Mouse (Mus musculus): ENCODE measurements around the gene BC051142. TPM values are rescaled to one million over a fixed set of nuclear protein-coding genes. Genes with fewer than 3 reads are reported as not detected.
"Not testable (repeated sequence)": the region's sequence is repeated elsewhere in the genome, so short reads cannot be mapped to it uniquely, and the experiment has no call there.

Gene BC051142
- total and polyA plus RNA-seq, 2 experiments from 2014 or later, result 0.41 TPM; not detected in 1

GRCm38 (mm10) chr17:34459255-34459654 lies 60.6 kb downstream of the BC051142 start:
- no peak for DNase-seq (ENCODE audit: low spot score)
- 71% methylated on average over 3 of the region's 3 CpGs for WGBS
- Histone ChIP-seq H3K36me3 (replicated peaks; ENCODE audit: control insufficient read depth, insufficient read depth, low read length) (no peaks in the 10 kb centered on the region), H3K9me3 (replicated peaks; ENCODE audit: control insufficient read depth, low read length) (no peaks in the 10 kb centered on the region), H3K4me3 (ENCODE audit: low read depth, low read length) (no peak overlapping the region), H3K4me1 (ENCODE audit: control insufficient read depth, insufficient read depth) (no peaks in the 10 kb centered on the region), H3K27me3 (ENCODE audit: control insufficient read depth, insufficient read depth, low read length) (no peaks in the 10 kb centered on the region), H3K27ac (ENCODE audit: low read depth) (no peak overlapping the region), H3K4me2 (ENCODE audit: low read depth, low read length) (no peak overlapping the region), H3K9ac (replicated peaks; ENCODE audit: low read depth, low read length) (no peak overlapping the region)
- TF ChIP-seq CTCF (IDR thresholded peaks at IDR 0.05; ENCODE audit: low read depth) (no peak), EP300 (IDR thresholded peaks at IDR 0.05; ENCODE audit: low read depth) (no peak)
- ATAC-seq (ENCODE audit: insufficient read depth, low read depth), result no peak

GRCm38 (mm10) chr17:34465906-34466305 lies 67.3 kb downstream of the BC051142 start:
- H3K36me3 ChIP-seq (replicated peaks; ENCODE audit: control insufficient read depth, insufficient read depth, low read length); H3K4me1 ChIP-seq (ENCODE audit: control insufficient read depth, insufficient read depth); H3K4me2 ChIP-seq (ENCODE audit: low read depth, low read length); H3K27me3 ChIP-seq (ENCODE audit: control insufficient read depth, insufficient read depth, low read length); H3K9me3 ChIP-seq (replicated peaks; ENCODE audit: control insufficient read depth, low read length); DNase-seq (ENCODE audit: low spot score); H3K9ac ChIP-seq (replicated peaks; ENCODE audit: low read depth, low read length); H3K27ac ChIP-seq (ENCODE audit: low read depth); ATAC-seq (ENCODE audit: insufficient read depth, low read depth); H3K4me3 ChIP-seq (ENCODE audit: low read depth, low read length): not testable (repeated sequence)

GRCm38 (mm10) chr17:34470491-34470890 lies 71.9 kb downstream of the BC051142 start:
- ATAC-seq (ENCODE audit: insufficient read depth, low read depth), result no peak

GRCm38 (mm10) chr17:34475060-34475459 lies 76.4 kb downstream of the BC051142 start:
- ATAC-seq (ENCODE audit: insufficient read depth, low read depth) (no peak), DNase-seq (ENCODE audit: low spot score) (no peak)
- H3K9me3 ChIP-seq (replicated peaks; ENCODE audit: control insufficient read depth, low read length), result no peaks in the 10 kb centered on the region
- WGBS, result 68% methylated on average over 3 of the region's 3 CpGs
- no peak overlapping the region for H3K9ac ChIP-seq (replicated peaks; ENCODE audit: low read depth, low read length)
- H3K4me3 ChIP-seq (ENCODE audit: low read depth, low read length), result no peak overlapping the region
- H3K36me3 ChIP-seq (replicated peaks; ENCODE audit: control insufficient read depth, insufficient read depth, low read length), result no peaks in the 10 kb centered on the region
- H3K4me1 ChIP-seq (ENCODE audit: control insufficient read depth, insufficient read depth), result no peaks in the 10 kb centered on the region
- no peak for TF ChIP-seq EP300 (IDR thresholded peaks at IDR 0.05; ENCODE audit: low read depth)
- TF ChIP-seq CTCF (IDR thresholded peaks at IDR 0.05; ENCODE audit: low read depth), result no peak
- no peaks in the 10 kb centered on the region for H3K27me3 ChIP-seq (ENCODE audit: control insufficient read depth, insufficient read depth, low read length)
- H3K27ac ChIP-seq (ENCODE audit: low read depth), result no peak overlapping the region
- no peak overlapping the region for H3K4me2 ChIP-seq (ENCODE audit: low read depth, low read length)

More at GRCm38 (mm10) chr17:34470491-34470890, 71.9 kb downstream of the BC051142 start:
- no peaks in the 10 kb centered on the region for H3K4me1 ChIP-seq (ENCODE audit: control insufficient read depth, insufficient read depth)
- H3K27me3 ChIP-seq (ENCODE audit: control insufficient read depth, insufficient read depth, low read length), result no peaks in the 10 kb centered on the region
- no peak overlapping the region for H3K9ac ChIP-seq (replicated peaks; ENCODE audit: low read depth, low read length)
- TF ChIP-seq EP300 (IDR thresholded peaks at IDR 0.05; ENCODE audit: low read depth), result no peak
- TF ChIP-seq CTCF (IDR thresholded peaks at IDR 0.05; ENCODE audit: low read depth), result no peak
- H3K27ac ChIP-seq (ENCODE audit: low read depth), result no peak overlapping the region
- 55% methylated on average over 2 of the region's 2 CpGs for WGBS
- H3K9me3 ChIP-seq (replicated peaks; ENCODE audit: control insufficient read depth, low read length), result no peaks in the 10 kb centered on the region
- no peak overlapping the region for H3K4me3 ChIP-seq (ENCODE audit: low read depth, low read length)
- no peak overlapping the region for H3K4me2 ChIP-seq (ENCODE audit: low read depth, low read length)
- no peak for DNase-seq (ENCODE audit: low spot score)
- no peaks in the 10 kb centered on the region for H3K36me3 ChIP-seq (replicated peaks; ENCODE audit: control insufficient read depth, insufficient read depth, low read length)

- H3K27me3 ChIP-seq (ENCODE audit: control insufficient read depth, insufficient read depth, low read length), result no peaks in the 10 kb centered on the region
- H3K27ac ChIP-seq (ENCODE audit: low read depth), result no peak overlapping the region
- ATAC-seq (ENCODE audit: insufficient read depth, low read depth) (no peak), DNase-seq (ENCODE audit: low spot score) (no peak)
- no peaks in the 10 kb centered on the region for H3K4me1 ChIP-seq (ENCODE audit: control insufficient read depth, insufficient read depth)
- no peaks in the 10 kb centered on the region for H3K36me3 ChIP-seq (replicated peaks; ENCODE audit: control insufficient read depth, insufficient read depth, low read length)
- WGBS, result 73% methylated on average over 1 of the region's 2 CpGs
- no peaks in the 10 kb centered on the region for H3K9me3 ChIP-seq (replicated peaks; ENCODE audit: control insufficient read depth, low read length)
- no peak overlapping the region for H3K4me2 ChIP-seq (ENCODE audit: low read depth, low read length)
- TF ChIP-seq EP300 (IDR thresholded peaks at IDR 0.05; ENCODE audit: low read depth), result no peak
- no peak for TF ChIP-seq CTCF (IDR thresholded peaks at IDR 0.05; ENCODE audit: low read depth)
- H3K4me3 ChIP-seq (ENCODE audit: low read depth, low read length), result no peak overlapping the region
- no peak overlapping the region for H3K9ac ChIP-seq (replicated peaks; ENCODE audit: low read depth, low read length)
These were observed 77.8 kb downstream of the BC051142 start for GRCm38 (mm10) chr17:34476427-34476826.

GRCm38 (mm10) chr17:34477238-34478013 lies 78.8 kb downstream of the BC051142 start, which contains the start of gene Btnl4:
Gene Btnl4 (minus strand): TSS chr17:34477318.
- H3K27ac ChIP-seq (ENCODE audit: low read depth); H3K4me3 ChIP-seq (ENCODE audit: low read depth, low read length); H3K4me1 ChIP-seq (ENCODE audit: control insufficient read depth, insufficient read depth); H3K9me3 ChIP-seq (replicated peaks; ENCODE audit: control insufficient read depth, low read length); H3K27me3 ChIP-seq (ENCODE audit: control insufficient read depth, insufficient read depth, low read length); H3K36me3 ChIP-seq (replicated peaks; ENCODE audit: control insufficient read depth, insufficient read depth, low read length); DNase-seq (ENCODE audit: low spot score); H3K4me2 ChIP-seq (ENCODE audit: low read depth, low read length); ATAC-seq (ENCODE audit: insufficient read depth, low read depth); H3K9ac ChIP-seq (replicated peaks; ENCODE audit: low read depth, low read length): not testable (repeated sequence)
- 71% methylated on average over 3 of the region's 5 CpGs for WGBS

Data from heart, postnatal 0 days (tissue).